Mouse (Mus musculus) small intestine, adult 2 months (tissue): ENCODE measurements around the gene Crip2. TPM values are rescaled to one million over a fixed set of nuclear protein-coding genes. Genes with fewer than 3 reads are reported as not detected.

ENCODE experiments used
- H3K27ac ChIP-seq: fragments of 200-500 bp; 2 replicates; pipeline ENCODE4 v1.5.1; 2012; ENCODE audit warnings: low read depth, low read length, control low read depth, inconsistent platforms; ENCODE audit not compliant: insufficient read depth
- H3K27me3 ChIP-seq: fragments of 200-500 bp; 2 replicates; pipeline ENCODE4 v1.6.1; 2012; ENCODE audit warnings: mild to moderate bottlenecking, moderate library complexity, low read length, inconsistent platforms; ENCODE audit not compliant: control insufficient read depth, insufficient read depth
- H3K36me3 ChIP-seq: fragments of 200-500 bp; 2 replicates; pipeline ENCODE4 v1.6.1; 2012; ENCODE audit warnings: mild to moderate bottlenecking, low read length, control low read depth, inconsistent platforms; ENCODE audit not compliant: control insufficient read depth, insufficient read depth
- H3K4me1 ChIP-seq: fragments of 200-500 bp; 2 replicates; pipeline ENCODE4 v1.6.1; 2012; ENCODE audit warnings: low read length, inconsistent platforms, mixed read lengths; ENCODE audit not compliant: control insufficient read depth, insufficient read depth, insufficient read length
- H3K4me3 ChIP-seq: fragments of 200-500 bp; 2 replicates; pipeline ENCODE4 v1.5.1; 2012; ENCODE audit warnings: low read depth, mild to moderate bottlenecking, control low read depth, inconsistent platforms, low read length, moderate library complexity
- CTCF ChIP-seq: fragments of 200-500 bp; IDR thresholded peaks from 2 replicates; pipeline ENCODE4 v1.5.1; 2012; ENCODE audit warnings: low read depth, mild to moderate bottlenecking, control low read depth, inconsistent platforms, low read length, moderate library complexity, mixed read lengths; ENCODE audit not compliant: insufficient replicate concordance, insufficient read length; ENCODE audit errors: extremely low read depth
- POLR2A ChIP-seq: fragments of 200-500 bp; IDR thresholded peaks from 2 replicates; pipeline ENCODE4 v1.6.1; 2012; ENCODE audit warnings: low read depth, mild to moderate bottlenecking, control low read depth, inconsistent platforms, low read length, moderate library complexity
- WGBS: fragments of 180-500 bp; shearing (Covaris S2); methylation state at CpG from one replicate; pipeline ENCODE4 v1.1.7; 2018; 5-methylcytosine and 5-hydroxymethylcytosine counted together
- polyA plus RNA-seq: library from polyadenylated mRNA; depleted of rRNA; stranded (reverse); fragments of >200 nt; gene quantifications from 2 replicates; pipeline ENCODE4 v1.2.3, GENCODE M21; 2012

The Crip2 gene
- polyA plus RNA-seq, 1 experiment: 86.3 TPM

- no peaks in the 10 kb centered on the region for H3K27me3 ChIP-seq
- H3K4me1 ChIP-seq: peaks cover 4% of the 10 kb centered on the region; the same call in 1 of the 2 replicates
- WGBS: 55% methylated on average over 9 of the region's 9 CpGs
- no peak overlapping the region for H3K27ac ChIP-seq
- TF ChIP-seq POLR2A (no peak), CTCF (no peak)
- H3K4me3 ChIP-seq: no peak overlapping the region
- peaks cover 4% of the 10 kb centered on the region; the same call in 1 of the 2 replicates for H3K36me3 ChIP-seq
Measured at GRCm38 (mm10) chr12:113168031-113168536, 28.0 kb downstream of the Crip2 start.

GRCm38 (mm10) chr12:113176960-113177725 is 37.1 kb downstream of the Crip2 start:
- 77% methylated on average over 18 of the region's 18 CpGs for WGBS
- Histone ChIP-seq H3K36me3 (no peaks in the 10 kb centered on the region), H3K27me3 (no peaks in the 10 kb centered on the region), H3K27ac (no peak overlapping the region), H3K4me3 (no peak overlapping the region), H3K4me1 (peaks cover 2% of the 10 kb centered on the region; the same call in 1 of the 2 replicates)
- no peak for TF ChIP-seq POLR2A
- no peak for TF ChIP-seq CTCF

- H3K27me3 ChIP-seq: peaks cover 12% of the 10 kb centered on the region
- peaks cover 2% of the 10 kb centered on the region; the same call in 1 of the 2 replicates for H3K4me1 ChIP-seq
- no peak overlapping the region for H3K27ac ChIP-seq
- no peak overlapping the region for H3K4me3 ChIP-seq
- no peak for TF ChIP-seq CTCF
- no peak for TF ChIP-seq POLR2A
- H3K36me3 ChIP-seq: no peaks in the 10 kb centered on the region
- 35% methylated on average over 4 of the region's 4 CpGs for WGBS
Measured at GRCm38 (mm10) chr12:113181020-113181419, 41.0 kb downstream of the Crip2 start.

- no peak for TF ChIP-seq CTCF
- TF ChIP-seq POLR2A: no peak
- WGBS: 68% methylated on average over 5 of the region's 5 CpGs
- Histone ChIP-seq H3K27me3 (peaks cover 27% of the 10 kb centered on the region), H3K36me3 (no peaks in the 10 kb centered on the region), H3K4me3 (no peak overlapping the region), H3K4me1 (peaks cover 10% of the 10 kb centered on the region), H3K27ac (no peak overlapping the region)
Measured at GRCm38 (mm10) chr12:113184945-113185344, 44.9 kb downstream of the Crip2 start.

- TF ChIP-seq CTCF (no peak), POLR2A (no peak)
- H3K4me3 ChIP-seq: peak within 1 kb of the TSS; percentile 49
- 5% methylated on average over 63 of the region's 63 CpGs for WGBS
- no peak within 1 kb of the TSS for H3K27ac ChIP-seq
- peaks cover 27% of the 10 kb centered on the region for H3K27me3 ChIP-seq
- no peaks in the 10 kb centered on the region for H3K36me3 ChIP-seq
- H3K4me1 ChIP-seq: peaks cover 10% of the 10 kb centered on the region
Measured at GRCm38 (mm10) chr12:113185442-113186291, 45.6 kb downstream of the Crip2 start, which contains the start of gene Tmem121. TSS of gene Tmem121 (plus strand) at chr12:113185930.

GRCm38 (mm10) chr12:113186326-113187010 is 46.4 kb downstream of the Crip2 start:
- peak overlapping the region; percentile 49 for H3K4me3 ChIP-seq
- TF ChIP-seq CTCF: no peak
- no peak for TF ChIP-seq POLR2A
- H3K27me3 ChIP-seq: peaks cover 27% of the 10 kb centered on the region
- WGBS: 69% methylated on average over 12 of the region's 12 CpGs
- H3K4me1 ChIP-seq: peaks cover 10% of the 10 kb centered on the region
- no peak overlapping the region for H3K27ac ChIP-seq
- no peaks in the 10 kb centered on the region for H3K36me3 ChIP-seq
